Mouse (Mus musculus): Measurements from ENCODE around the gene Angel2. TPM values are rescaled to one million over a fixed set of nuclear protein-coding genes. Genes with fewer than 3 reads are reported as not detected.

The Angel2 gene
- polyA plus RNA-seq, 1 experiment from 2014 or later, result 40.4 TPM

GRCm38 (mm10) chr1:190989437-190990082 is 64.6 kb downstream of the Angel2 start:
- no peak for ATAC-seq
- Histone ChIP-seq H3K36me3 (ENCODE audit: insufficient read depth, low read length) (no peaks in the 10 kb centered on the region), H3K9me3 (ENCODE audit: low read length) (no peaks in the 10 kb centered on the region), H3K9ac (replicated peaks; ENCODE audit: low read depth) (no peak overlapping the region), H3K4me1 (ENCODE audit: insufficient read depth, low read depth, low read length) (no peaks in the 10 kb centered on the region), H3K27me3 (replicated peaks; ENCODE audit: insufficient read depth, low read length) (no peaks in the 10 kb centered on the region), H3K27ac (ENCODE audit: low read length) (no peak overlapping the region), H3K4me3 (ENCODE audit: low read depth, low read length) (no peak overlapping the region), H3K4me2 (replicated peaks; ENCODE audit: low read depth, low read length) (no peak overlapping the region)
- 73% methylated on average over 9 of the region's 9 CpGs for WGBS
- no peak for DNase-seq (ENCODE audit: low spot score)
- no peak for TF ChIP-seq EP300 (IDR thresholded peaks at IDR 0.05)
- peak; percentile 41 for TF ChIP-seq CTCF (IDR thresholded peaks at IDR 0.05)

DNA sequence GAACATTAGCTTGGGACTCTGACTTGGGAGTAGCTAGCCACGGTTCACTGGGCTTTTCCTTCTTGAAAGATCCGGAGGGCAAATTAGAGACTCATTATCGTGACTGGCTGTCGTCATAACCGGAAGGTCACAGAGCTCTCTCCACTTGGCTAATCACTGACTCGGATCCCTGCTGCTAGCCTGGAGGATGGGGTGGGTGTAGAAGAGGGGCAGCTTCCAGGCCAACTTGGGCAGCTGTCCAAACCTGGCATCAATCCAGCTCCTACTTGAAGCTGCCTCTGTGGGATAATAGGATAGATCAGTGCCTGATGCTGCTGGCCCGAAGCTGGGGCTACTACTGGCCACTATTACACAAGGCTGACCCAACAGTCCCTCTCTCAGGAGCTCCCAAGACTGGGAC is 70.6 kb downstream of the Angel2 start:
- Histone ChIP-seq H3K9ac (replicated peaks; ENCODE audit: low read depth) (no peak overlapping the region), H3K27ac (ENCODE audit: low read length) (no peak overlapping the region), H3K4me1 (ENCODE audit: insufficient read depth, low read depth, low read length) (no peaks in the 10 kb centered on the region), H3K4me3 (ENCODE audit: low read depth, low read length) (no peak overlapping the region), H3K9me3 (ENCODE audit: low read length) (0 out of 2 replicates have a peak, but pooled peaks cover 4% of the 10 kb centered on the region), H3K36me3 (ENCODE audit: insufficient read depth, low read length) (no peaks in the 10 kb centered on the region), H3K4me2 (replicated peaks; ENCODE audit: low read depth, low read length) (no peak overlapping the region), H3K27me3 (replicated peaks; ENCODE audit: insufficient read depth, low read length) (no peaks in the 10 kb centered on the region)
- TF ChIP-seq CTCF (IDR thresholded peaks at IDR 0.05) (no peak), EP300 (IDR thresholded peaks at IDR 0.05) (no peak)
- 48% methylated on average over 7 of the region's 7 CpGs for WGBS
- peak; percentile 23 for DNase-seq (ENCODE audit: low spot score)
- ATAC-seq, result peak; percentile 26; the same call in 1 of the 2 replicates

DNA sequence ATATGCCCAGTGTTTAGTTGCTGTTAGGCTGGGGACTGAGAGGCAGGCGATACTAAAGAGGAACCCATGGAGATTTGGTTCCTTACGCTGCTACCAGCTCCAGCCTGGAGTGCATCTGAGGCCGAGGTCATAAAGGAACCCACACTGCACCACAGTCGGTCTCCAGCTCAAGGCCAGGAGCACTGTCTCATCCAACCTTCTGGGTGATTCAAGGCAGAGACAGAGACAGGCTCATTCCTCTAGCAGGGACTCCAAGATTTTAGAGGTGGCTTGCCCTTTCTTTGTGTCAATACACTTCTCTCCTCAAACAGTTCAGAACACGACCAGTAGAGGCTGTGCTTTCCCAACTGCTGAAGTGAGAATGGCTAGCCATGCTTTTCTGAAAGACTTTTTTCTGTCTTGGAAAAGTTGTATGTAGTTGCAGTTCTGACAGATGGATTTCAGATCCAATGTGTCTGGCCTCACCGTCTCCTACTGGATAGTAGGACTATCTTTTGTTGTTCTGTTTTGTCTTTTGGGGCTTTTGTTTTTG is 71.5 kb downstream of the Angel2 start:
- Histone ChIP-seq H3K36me3 (ENCODE audit: insufficient read depth, low read length) (no peaks in the 10 kb centered on the region), H3K9ac (replicated peaks; ENCODE audit: low read depth) (no peak overlapping the region), H3K4me2 (replicated peaks; ENCODE audit: low read depth, low read length) (no peak overlapping the region), H3K27me3 (replicated peaks; ENCODE audit: insufficient read depth, low read length) (no peaks in the 10 kb centered on the region), H3K4me3 (ENCODE audit: low read depth, low read length) (no peak overlapping the region), H3K9me3 (ENCODE audit: low read length) (0 out of 2 replicates have a peak, but pooled peaks cover 4% of the 10 kb centered on the region), H3K4me1 (ENCODE audit: insufficient read depth, low read depth, low read length) (no peaks in the 10 kb centered on the region), H3K27ac (ENCODE audit: low read length) (no peak overlapping the region)
- 63% methylated on average over 6 of the region's 6 CpGs for WGBS
- ATAC-seq (no peak), DNase-seq (ENCODE audit: low spot score) (no peak)
- TF ChIP-seq CTCF (IDR thresholded peaks at IDR 0.05) (peak; percentile 53), EP300 (IDR thresholded peaks at IDR 0.05) (no peak)

Other genes starting within 250 kb of the Angel2 start
- gene Rps6kc1, start 13.3 kb upstream of the Angel2 start, polyA plus RNA-seq (2015; fragmentation: Nextera tagmentation; extraction: Ambion mirVana), result 8.5 and 9.7 TPM in 2 replicates
- gene Vash2, start 54.2 kb downstream of the Angel2 start, polyA plus RNA-seq (2015; fragmentation: Nextera tagmentation; extraction: Ambion mirVana), result 4.2 and 4.3 TPM in 2 replicates
- gene Flvcr1, start 101.0 kb downstream of the Angel2 start, polyA plus RNA-seq (2015; fragmentation: Nextera tagmentation; extraction: Ambion mirVana), result 7.8 and 7.9 TPM in 2 replicates
- not detected in 2 replicates for gene Spata45, start 111.5 kb downstream of the Angel2 start, polyA plus RNA-seq (2015; fragmentation: Nextera tagmentation; extraction: Ambion mirVana)
- 10.5 and 11.9 TPM in 2 replicates for gene Tatdn3, start 137.8 kb downstream of the Angel2 start, polyA plus RNA-seq (2015; fragmentation: Nextera tagmentation; extraction: Ambion mirVana)
- gene Nsl1, start 137.9 kb downstream of the Angel2 start, polyA plus RNA-seq (2015; fragmentation: Nextera tagmentation; extraction: Ambion mirVana), result 1.5 and 1.8 TPM in 2 replicates
- gene Batf3, start 172.7 kb downstream of the Angel2 start, polyA plus RNA-seq (2015; fragmentation: Nextera tagmentation; extraction: Ambion mirVana), result 2.0 and 2.6 TPM in 2 replicates
- gene Fam71a, start 239.7 kb downstream of the Angel2 start, polyA plus RNA-seq (2015; fragmentation: Nextera tagmentation; extraction: Ambion mirVana), result not detected in 2 replicates